In genomic region chr7:135802598-135803121, GRCm38 (mm10) we compare ENCODE assay signal across 17 mouse cellular contexts.
A peak's percentile ranks its signal among the peaks of the same experiment; 100 is the strongest.
DNase-seq lines count a peak whose midpoint lies in the region; ATAC-seq and TF ChIP-seq lines count a peak whose summit lies in the region.
"Had no signal": no experiment of that assay in that cellular context is flagged by ENCODE, and none has a peak within 500 bp of the region (broad histone marks: within the 10 kb centered on the region; RNA-seq: fewer than 3 reads in every experiment).

No protein-coding gene starts in this region.

- no peaks in the 10 kb centered on the region for H3K36me3 ChIP-seq in midbrain, postnatal 0 days (ENCODE audit: insufficient read depth, low read length)
- no peaks in the 10 kb centered on the region for H3K36me3 ChIP-seq in midbrain, embryonic 10.5 days
- H3K36me3 ChIP-seq: embryonic facial prominence, embryonic 13.5 days; G1E; limb, embryonic 12.5 days; lung, embryonic 15.5 days had no signal

- TF ChIP-seq CTCF in midbrain, postnatal 0 days (IDR thresholded peaks at IDR 0.05), result no peak

- no peaks in the 10 kb centered on the region for H3K27me3 ChIP-seq in midbrain, postnatal 0 days (ENCODE audit: insufficient read depth, low read length)
- no peaks in the 10 kb centered on the region for H3K27me3 ChIP-seq in midbrain, embryonic 10.5 days (ENCODE audit: low read depth, poor library complexity, severe bottlenecking)
- H3K27me3 ChIP-seq: embryonic facial prominence, embryonic 13.5 days; limb, embryonic 12.5 days; lung, embryonic 15.5 days had no signal

- no peak overlapping the region for H3K4me2 ChIP-seq in midbrain, postnatal 0 days (ENCODE audit: low read depth, low read length, poor library complexity, severe bottlenecking)
- H3K4me2 ChIP-seq: embryonic facial prominence, embryonic 13.5 days; limb, embryonic 12.5 days; lung, embryonic 15.5 days had no signal

- no peak overlapping the region for H3K4me3 ChIP-seq in midbrain, postnatal 0 days (ENCODE audit: low read depth, low read length)
- H3K4me3 ChIP-seq in midbrain, embryonic 10.5 days, result no peak overlapping the region
- H3K4me3 ChIP-seq: embryonic facial prominence, embryonic 13.5 days; limb, embryonic 12.5 days; lung, embryonic 15.5 days had no signal

- WGBS in midbrain, postnatal 0 days, result 73% methylated on average over 15 of the region's 15 CpGs
- 91% methylated on average over 15 of the region's 15 CpGs for WGBS in midbrain, embryonic 10.5 days

- DNase-seq in cerebellum, postnatal 25 days, result peak; percentile 6 to 10
- no peak for DNase-seq in cerebellum, adult 18-20 months
- DNase-seq in midbrain, postnatal 0 days (ENCODE audit: low spot score), result peak; percentile 73
- no peak for DNase-seq in midbrain, embryonic 10.5 days (ENCODE audit: low spot score)
- DNase-seq in heart, postnatal 25 days (ENCODE audit: low spot score), result peak; percentile 30
- DNase-seq in right cerebral cortex, postnatal 4 days, result peak; percentile 28
- no peak for DNase-seq in ovary, postnatal 14 days (ENCODE audit: low spot score)
- DNase-seq: adrenal gland, postnatal 10 days; cerebellum, adult 11-12 months; kidney, adult 2 months; thymus, postnatal 14 days had no signal

- H3K4me1 ChIP-seq in midbrain, postnatal 0 days (ENCODE audit: insufficient read depth, low read length), result no peaks in the 10 kb centered on the region
- peaks cover 5% of the 10 kb centered on the region for H3K4me1 ChIP-seq in midbrain, embryonic 10.5 days
- H3K4me1 ChIP-seq: lung, embryonic 15.5 days had no signal

- intact Hi-C loops in heart, postnatal 25 days (cut with DNase I), result no loop called here

- no peak overlapping the region for H3K9ac ChIP-seq in midbrain, postnatal 0 days (replicated peaks; ENCODE audit: low read length, poor library complexity, severe bottlenecking)
- H3K9ac ChIP-seq: embryonic facial prominence, embryonic 13.5 days; limb, embryonic 12.5 days; lung, embryonic 15.5 days had no signal

- no peak overlapping the region for H3K27ac ChIP-seq in midbrain, postnatal 0 days (ENCODE audit: low read depth, low read length)
- H3K27ac ChIP-seq in midbrain, embryonic 10.5 days (replicated peaks), result no peak overlapping the region
- H3K27ac ChIP-seq: embryonic facial prominence, embryonic 13.5 days; limb, embryonic 12.5 days; lung, embryonic 15.5 days had no signal

- H3K9me3 ChIP-seq in midbrain, postnatal 0 days (ENCODE audit: low read length), result no peaks in the 10 kb centered on the region
- H3K9me3 ChIP-seq in midbrain, embryonic 10.5 days (replicated peaks), result no peaks in the 10 kb centered on the region
- H3K9me3 ChIP-seq: embryonic facial prominence, embryonic 13.5 days; limb, embryonic 12.5 days; lung, embryonic 15.5 days had no signal

- no peak for ATAC-seq in midbrain, postnatal 0 days (ENCODE audit: low FRiP score)
- no peak for ATAC-seq in megakaryocyte progenitor cell, adult 5-6 weeks (replicated peaks; ENCODE audit: poor library complexity)
- ATAC-seq: midbrain, embryonic 16.5 days had no signal

Comparison
In these comparisons a context has a peak if more than half of its experiments do, and no peak if none do; other contexts are left out.
1. DNase-seq: peak in cerebellum, postnatal 25 days (2 of 2), midbrain, postnatal 0 days (single experiment), heart, postnatal 25 days (single experiment) and right cerebral cortex, postnatal 4 days (single experiment); none in cerebellum, adult 18-20 months (0 of 2), midbrain, embryonic 10.5 days (single experiment) and ovary, postnatal 14 days (single experiment).